Mouse (Mus musculus) adrenal gland, adult 8-10 months (tissue): ENCODE measurements around the gene Slc16a10. TPM values are rescaled to one million over a fixed set of nuclear protein-coding genes. Genes with fewer than 3 reads are reported as not detected.
"Not testable (repeated sequence)": the region's sequence is repeated elsewhere in the genome, so short reads cannot be mapped to it uniquely, and the experiment has no call there.

Experiments used
- DNase-seq: peaks from one replicate; pipeline ENCODE4 v3.0.0; 2022
- total RNA-seq, 4 experiments: library from RNA; stranded (reverse); gene quantifications; 2 replicates each; pipeline ENCODE4 v1.2.4; 2022

Slc16a10 gene
- total RNA-seq, 4 experiments from 2014 or later, result 11.2 to 17.4 (median 15.0) TPM

- DNase-seq, result peak; percentile 81
Observed at GRCm38 (mm10) chr10:40024554-40025428, 117.3 kb downstream of the Slc16a10 start, which contains the start of gene Mfsd4b1. TSS of gene Mfsd4b1 (minus strand) at chr10:40025268.

GRCm38 (mm10) chr10:40020401-40020800 lies 121.7 kb downstream of the Slc16a10 start:
- no peak for DNase-seq

GRCm38 (mm10) chr10:40019492-40019891 lies 122.6 kb downstream of the Slc16a10 start:
- no peak for DNase-seq

- no peak for DNase-seq
Observed at GRCm38 (mm10) chr10:40018261-40018860, 123.7 kb downstream of the Slc16a10 start.

- no peak for DNase-seq
Observed at GRCm38 (mm10) chr10:40009591-40009990, 132.5 kb downstream of the Slc16a10 start.

GRCm38 (mm10) chr10:40008847-40009246 lies 133.2 kb downstream of the Slc16a10 start:
- DNase-seq, result not testable (repeated sequence)

- DNase-seq, result no peak
Observed at GRCm38 (mm10) chr10:40007953-40008352, 134.1 kb downstream of the Slc16a10 start.

- no peak for DNase-seq
Observed at GRCm38 (mm10) chr10:40006963-40007362, 135.1 kb downstream of the Slc16a10 start.

GRCm38 (mm10) chr10:40000746-40001145 lies 141.3 kb downstream of the Slc16a10 start:
- DNase-seq, result no peak

- DNase-seq, result no peak
Observed at GRCm38 (mm10) chr10:39991155-39991554, 150.9 kb downstream of the Slc16a10 start.

- DNase-seq, result no peak
Observed at GRCm38 (mm10) chr10:39986466-39986865, 155.6 kb downstream of the Slc16a10 start, which contains the start of gene Mfsd4b5. TSS of gene Mfsd4b5 (minus strand) at chr10:39986646.

Other genes starting within 250 kb of the Slc16a10 start
- 10 to 100 TPM; 12.5 to 14.7 (median 13.3) TPM for gene Mfsd4b4, start 243.0 kb downstream of the Slc16a10 start, total RNA-seq
- under 1 TPM; 0.46 to 0.75 (median 0.60) TPM for gene Mfsd4b2, start 215.3 kb downstream of the Slc16a10 start, total RNA-seq
- gene Mfsd4b3, start 182.1 kb downstream of the Slc16a10 start, total RNA-seq, result 10 to 100 TPM in 1 of 4 experiments, 1 to 10 TPM in 3; 3.0 to 10.2 (median 6.6) TPM
- gene Mfsd4b5, start 155.6 kb downstream of the Slc16a10 start, total RNA-seq, result 1 to 10 TPM in 3 of 4 experiments, under 1 TPM in 1; 0.55 to 1.9 (median 1.3) TPM
- 1 to 10 TPM in 2 of 4 experiments, under 1 TPM in 2; 0.65 to 1.3 (median 1.1) TPM for gene Mfsd4b1, start 117.0 kb downstream of the Slc16a10 start, total RNA-seq
- gene Rpf2, start 104.8 kb upstream of the Slc16a10 start, total RNA-seq, result 10 to 100 TPM; 16.5 to 25.7 (median 17.8) TPM
- gene Gtf3c6, start 115.8 kb upstream of the Slc16a10 start, total RNA-seq, result 10 to 100 TPM; 26.3 to 50.8 (median 38.4) TPM
- gene Amd1, start 159.9 kb upstream of the Slc16a10 start, total RNA-seq, result 10 to 100 TPM; 42.4 to 50.2 (median 47.3) TPM
- gene Cdk19, start 197.3 kb upstream of the Slc16a10 start, total RNA-seq, result 10 to 100 TPM; 11.1 to 14.0 (median 12.6) TPM